Mouse (Mus musculus) midbrain, embryonic 14.5 days (tissue): ENCODE results near the gene Acaca. TPM values are rescaled to one million over a fixed set of nuclear protein-coding genes. Genes with fewer than 3 reads are reported as not detected.
"Not testable (repeated sequence)": the region's sequence is repeated elsewhere in the genome, so short reads cannot be mapped to it uniquely, and the experiment has no call there.

ENCODE experiments used
- ATAC-seq: fragments of 200-750 bp; cut with Nextera tagmentation; 2 replicates; pipeline ENCODE4 v1.8.0; 2017; ENCODE audit warnings: moderate number of reproducible peaks, moderate library complexity; ENCODE audit not compliant: low FRiP score, low TSS enrichment
- DNase-seq: peaks from one replicate; pipeline ENCODE4 v3.0.0-alpha.2; 2015
- H3K27ac ChIP-seq: fragments of 300-500 bp; sonication (generic); replicated peaks from 2 replicates; pipeline ENCODE4 v1.5.1; 2014; ENCODE audit warnings: mild to moderate bottlenecking, low read depth, low read length, moderate library complexity
- H3K27me3 ChIP-seq: fragments of 300-500 bp; sonication (generic); 2 replicates; pipeline ENCODE4 v1.6.1; 2014; ENCODE audit warnings: low read length, control low read depth, mixed read lengths; ENCODE audit not compliant: control insufficient read depth, insufficient read depth
- H3K36me3 ChIP-seq: fragments of 300-500 bp; sonication (generic); 2 replicates; pipeline ENCODE4 v1.6.1; 2014; ENCODE audit warnings: low read length, control low read depth; ENCODE audit not compliant: control insufficient read depth, insufficient read depth
- H3K4me1 ChIP-seq: fragments of 300-500 bp; sonication (generic); 2 replicates; pipeline ENCODE4 v1.6.1; 2014; ENCODE audit warnings: mild to moderate bottlenecking, antibody characterized with exemption, low read length, control low read depth; ENCODE audit not compliant: control insufficient read depth, insufficient read depth
- H3K4me2 ChIP-seq: fragments of 300-500 bp; sonication (generic); 2 replicates; pipeline ENCODE4 v1.6.1; 2014; ENCODE audit warnings: mild to moderate bottlenecking, low read length, moderate library complexity
- H3K4me3 ChIP-seq: fragments of 300-500 bp; sonication (generic); replicated peaks from 2 replicates; pipeline ENCODE4 v1.5.1; 2014; ENCODE audit warnings: low read depth, low read length
- H3K9ac ChIP-seq: fragments of 300-500 bp; sonication (generic); replicated peaks from 2 replicates; pipeline ENCODE4 v1.6.1; 2014; ENCODE audit warnings: mild to moderate bottlenecking, low read length, moderate library complexity
- H3K9me3 ChIP-seq: fragments of 300-500 bp; sonication (generic); 2 replicates; pipeline ENCODE4 v1.6.1; 2016; ENCODE audit warnings: low read length, control low read depth, mixed read lengths; ENCODE audit not compliant: control insufficient read depth
- WGBS: fragments of 180-500 bp; shearing (Covaris S2); extraction: QIAGEN DNeasy Blood & Tissue Kit; methylation state at CpG from one replicate; pipeline ENCODE4 v1.1.7; 2014; 5-methylcytosine and 5-hydroxymethylcytosine counted together
- polyA plus RNA-seq: library from polyadenylated mRNA; unstranded; fragments of >200 nt; fragmentation: Nextera tagmentation; extraction: Ambion mirVana; gene quantifications from 2 replicates; pipeline ENCODE4 v1.2.1, GENCODE M21; 2014

The Acaca gene
- polyA plus RNA-seq, 1 experiment from 2014 or later = 40.8 TPM

DNA sequence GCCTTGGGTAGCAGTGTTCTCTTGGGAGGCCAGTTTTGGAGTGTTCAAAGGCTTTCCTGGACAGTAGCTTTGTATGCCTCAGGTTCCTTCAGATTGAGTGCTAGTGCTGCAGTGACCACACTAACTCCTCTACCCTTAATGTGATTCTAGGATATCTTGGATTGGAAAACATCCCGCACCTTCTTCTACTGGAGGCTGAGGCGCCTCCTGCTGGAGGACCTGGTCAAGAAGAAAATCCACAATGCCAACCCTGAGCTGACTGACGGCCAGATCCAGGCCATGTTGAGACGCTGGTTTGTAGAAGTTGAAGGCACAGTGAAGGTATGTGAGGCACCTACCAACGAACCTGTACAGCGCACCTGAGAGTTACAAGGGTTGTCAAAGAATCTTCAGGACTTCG, 262.6 kb downstream of the Acaca start:
- not testable (repeated sequence) for H3K27ac ChIP-seq, H3K4me1 ChIP-seq, H3K9ac ChIP-seq, H3K4me2 ChIP-seq, ATAC-seq, H3K9me3 ChIP-seq, DNase-seq, H3K27me3 ChIP-seq, H3K4me3 ChIP-seq
- 81% methylated on average over 7 of the region's 7 CpGs for WGBS
- H3K36me3 ChIP-seq = peaks cover 16% of the 10 kb centered on the region

DNA sequence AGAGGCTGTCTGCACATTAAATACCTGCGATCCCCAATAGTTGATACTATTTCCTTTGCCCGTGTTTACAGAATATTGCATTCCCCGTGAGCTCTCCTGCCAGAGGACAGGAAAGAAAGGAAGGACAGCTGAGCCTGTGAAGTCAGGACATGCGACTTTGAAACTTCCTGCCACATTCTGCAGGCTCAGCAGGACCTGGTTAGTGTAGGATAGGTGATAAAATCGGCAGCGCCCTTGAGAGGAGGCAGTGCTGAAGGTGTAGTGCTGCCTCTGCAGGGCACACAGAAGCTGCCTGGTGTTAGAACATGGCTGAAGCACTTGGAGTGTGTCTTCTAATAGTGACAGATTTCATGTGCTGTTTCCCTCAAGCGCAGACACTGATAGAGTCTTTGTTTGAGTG, 264.1 kb downstream of the Acaca start:
- H3K36me3 ChIP-seq = peaks cover 30% of the 10 kb centered on the region
- peaks cover 6% of the 10 kb centered on the region for H3K4me1 ChIP-seq
- no peaks in the 10 kb centered on the region for H3K27me3 ChIP-seq
- DNase-seq = no peak
- WGBS = 91% methylated on average over 7 of the region's 7 CpGs
- no peaks in the 10 kb centered on the region for H3K9me3 ChIP-seq
- H3K9ac ChIP-seq = no peak overlapping the region
- ATAC-seq = no peak
- H3K4me3 ChIP-seq = no peak overlapping the region
- H3K27ac ChIP-seq = no peak overlapping the region
- H3K4me2 ChIP-seq = no peak overlapping the region

DNA sequence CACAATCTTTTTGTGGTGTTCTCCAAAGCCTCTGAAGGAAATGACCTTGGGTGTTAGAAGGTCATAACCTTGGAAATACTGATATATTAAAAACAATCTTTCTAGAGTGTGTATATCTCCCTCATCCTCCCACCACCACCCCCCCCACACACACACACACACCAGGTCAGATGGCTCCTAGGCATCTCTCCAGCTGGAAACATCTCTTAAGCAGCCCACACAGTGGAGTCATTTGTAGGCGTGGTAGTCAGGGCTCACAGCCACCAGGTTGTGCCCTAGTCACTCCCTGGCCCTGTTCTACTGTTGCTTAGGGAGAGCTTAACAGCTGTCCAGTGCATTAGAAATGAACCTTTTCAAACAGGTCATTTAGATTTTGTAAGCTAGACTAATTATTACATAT, 265.5 kb downstream of the Acaca start:
- Histone ChIP-seq H3K27me3 (no peaks in the 10 kb centered on the region), H3K4me1 (peaks cover 3% of the 10 kb centered on the region; the same call in 1 of the 2 replicates), H3K36me3 (peaks cover 30% of the 10 kb centered on the region), H3K9ac (no peak overlapping the region), H3K4me3 (no peak overlapping the region), H3K9me3 (no peaks in the 10 kb centered on the region), H3K4me2 (no peak overlapping the region), H3K27ac (no peak overlapping the region)
- ATAC-seq = no peak
- no peak for DNase-seq
- 79% methylated on average over 1 of the region's 1 CpGs for WGBS

DNA sequence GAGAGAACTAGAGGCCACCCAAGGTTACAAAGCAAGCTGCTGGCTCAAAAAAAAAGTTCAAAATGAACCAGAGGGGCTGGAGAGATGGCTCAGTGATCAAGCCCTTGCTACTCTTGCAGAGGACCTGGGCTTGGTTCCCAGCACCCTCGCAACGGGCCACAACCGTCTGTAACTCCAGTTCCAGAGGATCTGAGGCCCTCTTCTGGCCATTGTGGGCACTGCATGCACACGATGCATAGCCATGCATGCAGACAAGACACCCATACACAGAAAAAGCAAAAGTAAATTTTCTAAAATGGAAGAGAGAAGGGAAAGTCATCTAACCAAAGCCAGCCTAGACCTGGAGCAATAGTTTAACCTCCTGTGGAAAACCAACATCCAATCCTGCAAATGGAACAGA, 277.3 kb downstream of the Acaca start:
- no peak overlapping the region for H3K4me3 ChIP-seq
- ATAC-seq (no peak), DNase-seq (no peak)
- H3K9ac ChIP-seq = no peak overlapping the region
- H3K4me1 ChIP-seq = peaks cover 9% of the 10 kb centered on the region
- H3K4me2 ChIP-seq = no peak overlapping the region
- H3K36me3 ChIP-seq = no peaks in the 10 kb centered on the region
- 96% methylated on average over 4 of the region's 4 CpGs for WGBS
- H3K27me3 ChIP-seq = no peaks in the 10 kb centered on the region
- H3K9me3 ChIP-seq = 0 out of 2 replicates have a peak, but pooled peaks cover 4% of the 10 kb centered on the region
- H3K27ac ChIP-seq = no peak overlapping the region

DNA sequence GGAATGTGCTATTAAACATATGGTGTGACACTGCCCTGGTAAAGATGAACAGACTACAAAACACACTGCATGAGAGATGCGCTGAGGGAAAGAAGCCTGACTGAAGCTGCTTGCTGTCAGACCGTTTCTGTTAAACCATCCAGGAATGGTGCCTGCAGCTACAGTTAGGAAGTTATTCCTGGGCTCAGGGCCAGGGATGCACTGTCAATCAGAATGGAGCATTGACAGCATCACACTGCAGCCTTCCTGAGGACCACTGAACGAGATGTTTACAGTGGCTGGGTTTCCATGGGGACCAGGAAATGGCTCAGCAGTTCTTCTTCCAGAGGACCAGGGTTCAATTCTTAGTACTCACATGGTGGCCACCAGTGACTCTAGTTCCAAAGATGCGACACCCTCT, 280.9 kb downstream of the Acaca start:
- ATAC-seq = no peak
- Histone ChIP-seq H3K4me2 (no peak overlapping the region), H3K9me3 (0 out of 2 replicates have a peak, but pooled peaks cover 4% of the 10 kb centered on the region), H3K4me1 (peaks cover 28% of the 10 kb centered on the region), H3K27ac (0 out of 2 replicates have a peak overlapping the region, but pooled peaks have one; percentile 13), H3K36me3 (no peaks in the 10 kb centered on the region), H3K4me3 (no peak overlapping the region), H3K9ac (no peak overlapping the region), H3K27me3 (no peaks in the 10 kb centered on the region)
- 52% methylated on average over 4 of the region's 4 CpGs for WGBS
- peak; percentile 55 for DNase-seq

DNA sequence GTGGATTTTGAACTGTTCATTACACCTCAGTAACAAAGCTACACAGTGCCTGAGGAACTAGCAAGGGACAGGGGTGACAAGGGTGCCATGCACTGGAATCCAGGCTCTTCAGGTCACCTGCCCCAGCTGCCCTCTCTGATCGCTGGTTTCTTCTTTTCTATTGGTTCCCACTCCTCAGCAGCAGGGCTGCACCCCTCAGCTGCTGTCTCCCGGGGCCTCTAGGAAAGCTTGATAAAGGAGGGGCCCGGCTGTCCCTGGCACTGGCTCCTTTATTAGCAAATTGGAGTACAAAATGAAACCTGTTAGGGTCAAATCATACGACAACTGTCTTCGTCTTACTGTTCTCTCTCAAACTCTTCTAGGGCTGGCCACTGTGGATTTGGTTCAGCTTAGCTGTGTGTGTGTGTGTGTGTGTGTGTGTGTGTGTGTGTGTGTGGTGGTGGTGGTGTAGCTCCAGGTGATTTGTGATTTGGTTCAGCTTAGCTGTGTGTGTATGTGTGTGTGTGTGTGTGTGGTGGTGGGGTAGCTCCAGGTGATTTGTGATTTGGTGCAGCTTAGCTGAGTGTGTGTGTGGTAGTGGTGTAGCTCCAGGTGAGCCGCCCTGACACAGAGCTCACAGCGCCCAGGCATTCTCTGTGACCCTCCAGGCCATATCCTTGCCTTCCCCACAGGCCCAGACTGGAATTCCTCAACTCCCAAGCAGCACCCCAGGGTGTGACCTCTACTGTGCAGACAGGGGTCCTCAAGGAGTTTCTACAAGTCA, 281.6 kb downstream of the Acaca start:
- peak overlapping the region; percentile 64; the same call in 1 of the 2 replicates for H3K27ac ChIP-seq
- no peak overlapping the region for H3K4me3 ChIP-seq
- no peaks in the 10 kb centered on the region for H3K36me3 ChIP-seq
- H3K4me2 ChIP-seq = no peak overlapping the region
- ATAC-seq = no peak
- 64% methylated on average over 7 of the region's 7 CpGs for WGBS
- H3K9me3 ChIP-seq = 0 out of 2 replicates have a peak, but pooled peaks cover 4% of the 10 kb centered on the region
- DNase-seq = no peak
- no peaks in the 10 kb centered on the region for H3K27me3 ChIP-seq
- peaks cover 28% of the 10 kb centered on the region for H3K4me1 ChIP-seq
- H3K9ac ChIP-seq = no peak overlapping the region

DNA sequence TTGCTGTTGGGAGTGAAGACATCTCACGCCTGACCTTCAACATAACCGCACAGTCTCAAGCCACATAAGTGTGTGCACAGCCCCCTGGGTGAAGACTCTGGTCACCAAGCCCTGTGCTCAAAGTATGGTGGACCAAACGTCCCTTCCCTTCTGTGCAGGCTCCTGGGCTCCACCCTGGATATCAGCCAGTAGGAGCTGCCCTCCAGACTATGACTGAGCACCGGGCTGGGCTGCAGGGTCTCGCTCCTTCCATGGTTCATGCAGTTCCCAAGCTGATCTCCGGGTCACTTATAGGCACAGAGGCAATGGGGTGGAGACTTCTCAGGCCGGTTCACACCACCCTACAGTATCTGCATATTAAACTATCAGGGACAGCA, 282.2 kb downstream of the Acaca start:
- H3K4me2 ChIP-seq = no peak overlapping the region
- WGBS = 64% methylated on average over 7 of the region's 7 CpGs
- H3K9me3 ChIP-seq = 0 out of 2 replicates have a peak, but pooled peaks cover 3% of the 10 kb centered on the region
- H3K27ac ChIP-seq = peak overlapping the region; percentile 64; the same call in 1 of the 2 replicates
- DNase-seq (no peak), ATAC-seq (no peak)
- H3K27me3 ChIP-seq = no peaks in the 10 kb centered on the region
- no peaks in the 10 kb centered on the region for H3K36me3 ChIP-seq
- H3K4me1 ChIP-seq = peaks cover 28% of the 10 kb centered on the region
- no peak overlapping the region for H3K4me3 ChIP-seq
- no peak overlapping the region for H3K9ac ChIP-seq

DNA sequence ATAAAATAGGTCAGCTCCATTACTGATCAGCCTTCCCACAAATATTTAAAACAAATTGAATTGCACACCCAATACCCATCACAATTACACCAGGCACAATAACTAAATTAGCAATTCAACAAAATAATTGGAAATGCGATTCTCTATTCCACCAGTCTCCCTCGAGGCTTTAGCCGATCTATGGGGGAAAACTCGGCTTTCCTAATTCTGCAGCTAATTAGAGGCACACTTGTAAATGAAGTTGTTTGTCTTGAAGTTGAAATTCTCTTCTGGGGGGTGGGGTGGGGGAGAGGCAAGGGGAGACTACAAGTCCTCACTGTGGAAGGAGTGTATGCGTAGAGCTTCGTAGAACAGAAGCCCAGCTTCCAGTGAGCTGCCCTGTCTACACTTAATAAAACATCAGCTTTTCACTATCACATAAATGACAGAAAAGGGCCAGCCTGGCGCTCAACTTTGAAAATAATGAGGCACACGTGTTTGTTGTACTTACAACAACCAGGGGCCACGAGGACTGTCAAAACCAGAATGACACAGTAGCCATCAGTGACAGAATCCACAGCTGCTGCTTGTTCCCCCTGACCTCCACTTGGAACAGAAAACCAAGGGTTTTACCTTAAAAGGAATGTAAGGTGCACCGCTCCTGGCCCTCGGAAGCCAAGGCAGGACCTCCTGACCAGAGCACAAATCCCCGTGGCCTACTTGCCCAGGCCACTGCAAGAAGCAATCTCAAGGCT, 282.9 kb downstream of the Acaca start:
- DNase-seq (peak; percentile 65), ATAC-seq (no peak)
- Histone ChIP-seq H3K36me3 (no peaks in the 10 kb centered on the region), H3K27me3 (no peaks in the 10 kb centered on the region), H3K9ac (no peak overlapping the region), H3K9me3 (no peaks in the 10 kb centered on the region), H3K4me1 (peaks cover 28% of the 10 kb centered on the region), H3K4me3 (no peak overlapping the region), H3K4me2 (no peak overlapping the region), H3K27ac (peak overlapping the region; percentile 43)
- WGBS = 45% methylated on average over 12 of the region's 12 CpGs
